10 mouse cellular contexts compared by ENCODE assay signal in genomic region chr13:31809701-31810100, GRCm38 (mm10). TPM values are rescaled to one million over a fixed set of nuclear protein-coding genes. Genes with fewer than 3 reads are reported as not detected.
A peak's percentile ranks its signal among the peaks of the same experiment; 100 is the strongest.
DNase-seq lines count a peak whose midpoint lies in the region; ATAC-seq and TF ChIP-seq lines count a peak whose summit lies in the region.
"Had no signal": no experiment of that assay in that cellular context is flagged by ENCODE, and none has a peak within 500 bp of the region (broad histone marks: within the 10 kb centered on the region; RNA-seq: fewer than 3 reads in every experiment).

No protein-coding gene starts in this region.

- TF ChIP-seq CTCF in gastrocnemius, adult 2 months (IDR thresholded peaks at IDR 0.05) = no peak
- TF ChIP-seq CTCF in lung, embryonic 14.5 days (IDR thresholded peaks at IDR 0.05; ENCODE audit: low read depth) = no peak
- TF ChIP-seq CTCF in lung, postnatal 0 days (IDR thresholded peaks at IDR 0.05) = no peak
- TF ChIP-seq CTCF in midbrain, postnatal 0 days (IDR thresholded peaks at IDR 0.05) = no peak

- H3K27me3 ChIP-seq in lung, embryonic 14.5 days (ENCODE audit: insufficient read depth, low read length) = peaks cover 89% of the 10 kb centered on the region
- peaks cover 86% of the 10 kb centered on the region for H3K27me3 ChIP-seq in lung, postnatal 0 days (replicated peaks; ENCODE audit: insufficient read depth, low read length)
- peaks cover 81% of the 10 kb centered on the region for H3K27me3 ChIP-seq in hindbrain, embryonic 11.5 days (ENCODE audit: control insufficient read depth, insufficient read depth, low read length)
- peaks cover 47% of the 10 kb centered on the region for H3K27me3 ChIP-seq in midbrain, postnatal 0 days (ENCODE audit: insufficient read depth, low read length)
- H3K27me3 ChIP-seq: CH12.LX had no signal

- no peak for DNase-seq in gastrocnemius, adult 2 months
- DNase-seq in gastrocnemius, adult 8-10 months (ENCODE audit: low spot score in 2 of 2) = no peak
- peak; percentile 38 for DNase-seq in lung, embryonic 14.5 days
- no peak for DNase-seq in lung, postnatal 0 days (ENCODE audit: low spot score)
- peak; percentile 51 for DNase-seq in hindbrain, embryonic 11.5 days (ENCODE audit: low spot score)
- no peak for DNase-seq in midbrain, postnatal 0 days (ENCODE audit: low spot score)
- no peak for DNase-seq in right cerebral cortex, postnatal 4 days
- DNase-seq in liver = no peak

- TF ChIP-seq EP300 in lung, postnatal 0 days (IDR thresholded peaks at IDR 0.05) = no peak

- no peak for ATAC-seq in lung, embryonic 14.5 days (ENCODE audit: insufficient read depth)
- no peak for ATAC-seq in lung, postnatal 0 days
- no peak for ATAC-seq in hindbrain, embryonic 11.5 days (ENCODE audit: low FRiP score)
- ATAC-seq in midbrain, postnatal 0 days (ENCODE audit: low FRiP score) = no peak

- 0 out of 2 replicates have a peak overlapping the region, but pooled peaks have one; percentile 3 for H3K27ac ChIP-seq in gastrocnemius, adult 2 months
- no peak overlapping the region for H3K27ac ChIP-seq in lung, embryonic 14.5 days (ENCODE audit: low read depth)
- no peak overlapping the region for H3K27ac ChIP-seq in lung, postnatal 0 days (ENCODE audit: low read length)
- H3K27ac ChIP-seq in hindbrain, embryonic 11.5 days (ENCODE audit: low read depth, low read length) = no peak overlapping the region
- H3K27ac ChIP-seq in midbrain, postnatal 0 days (ENCODE audit: low read depth, low read length) = no peak overlapping the region

- 31% methylated on average over 6 of the region's 6 CpGs for WGBS in lung, embryonic 14.5 days
- 32% methylated on average over 6 of the region's 6 CpGs for WGBS in lung, postnatal 0 days
- 8% methylated on average over 6 of the region's 6 CpGs for WGBS in hindbrain, embryonic 11.5 days
- WGBS in midbrain, postnatal 0 days = 12% methylated on average over 6 of the region's 6 CpGs

- peak overlapping the region; percentile 82 for H3K4me3 ChIP-seq in gastrocnemius, adult 2 months
- peak overlapping the region; percentile 27 for H3K4me3 ChIP-seq in lung, embryonic 14.5 days (ENCODE audit: low read depth, low read length)
- no peak overlapping the region for H3K4me3 ChIP-seq in lung, postnatal 0 days (ENCODE audit: low read depth, low read length)
- H3K4me3 ChIP-seq in hindbrain, embryonic 11.5 days (ENCODE audit: low read depth, low read length) = no peak overlapping the region
- peak overlapping the region; percentile 6; the same call in 1 of the 2 replicates for H3K4me3 ChIP-seq in midbrain, postnatal 0 days (ENCODE audit: low read depth, low read length)
- H3K4me3 ChIP-seq: erythroblast, embryonic 14.5 days had no signal

- no peaks in the 10 kb centered on the region for H3K36me3 ChIP-seq in lung, embryonic 14.5 days (ENCODE audit: insufficient read depth)
- H3K36me3 ChIP-seq in lung, postnatal 0 days (ENCODE audit: insufficient read depth, low read length) = no peaks in the 10 kb centered on the region
- no peaks in the 10 kb centered on the region for H3K36me3 ChIP-seq in hindbrain, embryonic 11.5 days (ENCODE audit: control insufficient read depth, insufficient read depth, low read length)
- no peaks in the 10 kb centered on the region for H3K36me3 ChIP-seq in midbrain, postnatal 0 days (ENCODE audit: insufficient read depth, low read length)

- no peaks in the 10 kb centered on the region for H3K9me3 ChIP-seq in lung, embryonic 14.5 days (ENCODE audit: low read depth, low read length)
- no peaks in the 10 kb centered on the region for H3K9me3 ChIP-seq in lung, postnatal 0 days (ENCODE audit: low read length)
- no peaks in the 10 kb centered on the region for H3K9me3 ChIP-seq in hindbrain, embryonic 11.5 days (ENCODE audit: control insufficient read depth, low read length)
- no peaks in the 10 kb centered on the region for H3K9me3 ChIP-seq in midbrain, postnatal 0 days (ENCODE audit: low read length)

- H3K9ac ChIP-seq in lung, embryonic 14.5 days = no peak overlapping the region; the same call in 1 of the 2 replicates
- H3K9ac ChIP-seq in lung, postnatal 0 days (replicated peaks; ENCODE audit: low read depth) = no peak overlapping the region
- H3K9ac ChIP-seq in hindbrain, embryonic 11.5 days (ENCODE audit: low read depth, low read length) = no peak overlapping the region
- no peak overlapping the region for H3K9ac ChIP-seq in midbrain, postnatal 0 days (replicated peaks; ENCODE audit: low read length, poor library complexity, severe bottlenecking)

- no peaks in the 10 kb centered on the region for H3K4me1 ChIP-seq in lung, embryonic 14.5 days (ENCODE audit: insufficient read depth)
- peaks cover 6% of the 10 kb centered on the region for H3K4me1 ChIP-seq in lung, postnatal 0 days (ENCODE audit: insufficient read depth, low read depth, low read length)
- H3K4me1 ChIP-seq in hindbrain, embryonic 11.5 days (replicated peaks; ENCODE audit: control insufficient read depth, insufficient read depth, low read length) = 0 out of 2 replicates have a peak, but pooled peaks cover 11% of the 10 kb centered on the region
- peaks cover 3% of the 10 kb centered on the region; the same call in 1 of the 2 replicates for H3K4me1 ChIP-seq in midbrain, postnatal 0 days (ENCODE audit: insufficient read depth, low read length)

- intact Hi-C loops in gastrocnemius, adult 2 months (cut with DNase I) = loop anchor here (5.0 kb wide), 1 partner anchor 1262 kb away; the partner anchor contains the start of gene Uqcrfs1

- peak overlapping the region; percentile 47 for H3K4me2 ChIP-seq in lung, embryonic 14.5 days
- H3K4me2 ChIP-seq in lung, postnatal 0 days (replicated peaks; ENCODE audit: low read depth, low read length) = no peak overlapping the region
- no peak overlapping the region for H3K4me2 ChIP-seq in hindbrain, embryonic 11.5 days (replicated peaks; ENCODE audit: low read depth, low read length)
- H3K4me2 ChIP-seq in midbrain, postnatal 0 days (ENCODE audit: low read depth, low read length, poor library complexity, severe bottlenecking) = no peak overlapping the region

RNA-seq across cellular contexts. Expression of gene Foxc1, which starts 3.3 kb away (rescaled TPM):
- under 1 TPM; 0.73 to 0.74 TPM for total RNA-seq in gastrocnemius, adult 2 months (2021)
- total RNA-seq in gastrocnemius, adult 8-10 months (2022) = under 1 TPM; 0.39 to 0.83 (median 0.65) TPM
- 0.63 and 0.74 TPM in 2 replicates for polyA plus RNA-seq in lung, embryonic 14.5 days (2014; fragmentation: Nextera tagmentation; extraction: Ambion mirVana)
- 0.37 and 0.43 TPM in 2 replicates for polyA plus RNA-seq in lung, postnatal 0 days (2015; fragmentation: Nextera tagmentation; extraction: Ambion mirVana)
- polyA plus RNA-seq in hindbrain, embryonic 11.5 days (2014; fragmentation: Nextera tagmentation; extraction: Ambion mirVana) = 5.6 and 6.1 TPM in 2 replicates
- total RNA-seq in midbrain, postnatal 0 days (2014; rRNA removed) = 12.6 and 17.1 TPM in 2 replicates
- polyA plus RNA-seq in midbrain, postnatal 0 days (2015; fragmentation: Nextera tagmentation; extraction: Ambion mirVana) = 1.8 and 2.2 TPM in 2 replicates
- total RNA-seq: CH12.LX had no signal
- polyA plus RNA-seq: erythroblast, embryonic 14.5 days had no signal

Comparison
In these comparisons a context has a peak if more than half of its experiments do, and no peak if none do; other contexts are left out.
1. DNase-seq: peak in lung, embryonic 14.5 days (single experiment) and hindbrain, embryonic 11.5 days (single experiment); none in gastrocnemius, adult 2 months (single experiment), gastrocnemius, adult 8-10 months (0 of 2), lung, postnatal 0 days (single experiment), midbrain, postnatal 0 days (single experiment), right cerebral cortex, postnatal 4 days (single experiment) and liver (single experiment).
2. H3K4me3 ChIP-seq: peak in gastrocnemius, adult 2 months (single experiment), lung, embryonic 14.5 days (single experiment) and midbrain, postnatal 0 days (single experiment); none in lung, postnatal 0 days (single experiment) and hindbrain, embryonic 11.5 days (single experiment).